Mouse (Mus musculus): ENCODE measurements at regions not wholly inside any gene's neighbourhood (a gene's known extent, or its start where the extent isn't known, plus 50 kb on each side); places are given as distances from the start of the nearest gene placed in this dataset.

- Histone ChIP-seq H3K4me3 (ENCODE audit: control insufficient read depth, low read depth, low read length) (no peak overlapping the region), H3K27ac (ENCODE audit: control insufficient read depth, insufficient read depth, low read depth, low read length) (no peak overlapping the region), H3K36me3 (ENCODE audit: control insufficient read depth, insufficient read depth, low read length) (no peaks in the 10 kb centered on the region), H3K4me1 (ENCODE audit: control insufficient read depth, insufficient read depth, low read length) (no peaks in the 10 kb centered on the region), H3K27me3 (ENCODE audit: control insufficient read depth, insufficient read depth, low read length) (no peaks in the 10 kb centered on the region)
- TF ChIP-seq POLR2A (IDR thresholded peaks at IDR 0.05; ENCODE audit: control insufficient read depth, low read depth, low read length) (no peak), CTCF (IDR thresholded peaks at IDR 0.05; ENCODE audit: control insufficient read depth, insufficient read depth, insufficient replicate concordance, low read depth, low read length) (no peak)
These were observed 169.2 kb upstream of the Noct start for GRCm38 (mm10) chr3:51055004-51055403.

- H3K4me3 ChIP-seq (ENCODE audit: control insufficient read depth, low read depth, low read length), result no peak overlapping the region
- H3K27ac ChIP-seq (ENCODE audit: control insufficient read depth, insufficient read depth, low read depth, low read length), result no peak overlapping the region
- TF ChIP-seq POLR2A (IDR thresholded peaks at IDR 0.05; ENCODE audit: control insufficient read depth, low read depth, low read length) (no peak), CTCF (IDR thresholded peaks at IDR 0.05; ENCODE audit: control insufficient read depth, insufficient read depth, insufficient replicate concordance, low read depth, low read length) (no peak)
- no peaks in the 10 kb centered on the region for H3K4me1 ChIP-seq (ENCODE audit: control insufficient read depth, insufficient read depth, low read length)
- H3K36me3 ChIP-seq (ENCODE audit: control insufficient read depth, insufficient read depth, low read length), result no peaks in the 10 kb centered on the region
- no peaks in the 10 kb centered on the region for H3K27me3 ChIP-seq (ENCODE audit: control insufficient read depth, insufficient read depth, low read length)
These were observed 160.0 kb upstream of the Noct start for GRCm38 (mm10) chr3:51064201-51064600.

GRCm38 (mm10) chr3:51066373-51066772, 157.9 kb upstream of the Noct start:
- Histone ChIP-seq H3K4me1 (ENCODE audit: control insufficient read depth, insufficient read depth, low read length) (no peaks in the 10 kb centered on the region), H3K27ac (ENCODE audit: control insufficient read depth, insufficient read depth, low read depth, low read length) (no peak overlapping the region), H3K4me3 (ENCODE audit: control insufficient read depth, low read depth, low read length) (no peak overlapping the region), H3K27me3 (ENCODE audit: control insufficient read depth, insufficient read depth, low read length) (no peaks in the 10 kb centered on the region), H3K36me3 (ENCODE audit: control insufficient read depth, insufficient read depth, low read length) (no peaks in the 10 kb centered on the region)
- TF ChIP-seq CTCF (IDR thresholded peaks at IDR 0.05; ENCODE audit: control insufficient read depth, insufficient read depth, insufficient replicate concordance, low read depth, low read length) (no peak), POLR2A (IDR thresholded peaks at IDR 0.05; ENCODE audit: control insufficient read depth, low read depth, low read length) (no peak)

GRCm38 (mm10) chr3:51072417-51072816, 151.8 kb upstream of the Noct start:
- H3K4me1 ChIP-seq (ENCODE audit: control insufficient read depth, insufficient read depth, low read length), result no peaks in the 10 kb centered on the region
- H3K36me3 ChIP-seq (ENCODE audit: control insufficient read depth, insufficient read depth, low read length), result no peaks in the 10 kb centered on the region
- no peak for TF ChIP-seq POLR2A (IDR thresholded peaks at IDR 0.05; ENCODE audit: control insufficient read depth, low read depth, low read length)
- no peak for TF ChIP-seq CTCF (IDR thresholded peaks at IDR 0.05; ENCODE audit: control insufficient read depth, insufficient read depth, insufficient replicate concordance, low read depth, low read length)
- H3K27ac ChIP-seq (ENCODE audit: control insufficient read depth, insufficient read depth, low read depth, low read length), result no peak overlapping the region
- no peak overlapping the region for H3K4me3 ChIP-seq (ENCODE audit: control insufficient read depth, low read depth, low read length)
- no peaks in the 10 kb centered on the region for H3K27me3 ChIP-seq (ENCODE audit: control insufficient read depth, insufficient read depth, low read length)

GRCm38 (mm10) chr3:51073003-51073679, 151.1 kb upstream of the Noct start:
- TF ChIP-seq CTCF (IDR thresholded peaks at IDR 0.05; ENCODE audit: control insufficient read depth, insufficient read depth, insufficient replicate concordance, low read depth, low read length), result no peak
- TF ChIP-seq POLR2A (IDR thresholded peaks at IDR 0.05; ENCODE audit: control insufficient read depth, low read depth, low read length), result no peak
- Histone ChIP-seq H3K27ac (ENCODE audit: control insufficient read depth, insufficient read depth, low read depth, low read length) (no peak overlapping the region), H3K4me1 (ENCODE audit: control insufficient read depth, insufficient read depth, low read length) (no peaks in the 10 kb centered on the region), H3K27me3 (ENCODE audit: control insufficient read depth, insufficient read depth, low read length) (no peaks in the 10 kb centered on the region), H3K36me3 (ENCODE audit: control insufficient read depth, insufficient read depth, low read length) (no peaks in the 10 kb centered on the region), H3K4me3 (ENCODE audit: control insufficient read depth, low read depth, low read length) (no peak overlapping the region)

- H3K4me1 ChIP-seq (ENCODE audit: control insufficient read depth, insufficient read depth, low read length), result no peaks in the 10 kb centered on the region
- H3K27ac ChIP-seq (ENCODE audit: control insufficient read depth, insufficient read depth, low read depth, low read length), result no peak overlapping the region
- TF ChIP-seq CTCF (IDR thresholded peaks at IDR 0.05; ENCODE audit: control insufficient read depth, insufficient read depth, insufficient replicate concordance, low read depth, low read length) (no peak), POLR2A (IDR thresholded peaks at IDR 0.05; ENCODE audit: control insufficient read depth, low read depth, low read length) (no peak)
- H3K4me3 ChIP-seq (ENCODE audit: control insufficient read depth, low read depth, low read length), result no peak overlapping the region
- no peaks in the 10 kb centered on the region for H3K27me3 ChIP-seq (ENCODE audit: control insufficient read depth, insufficient read depth, low read length)
- no peaks in the 10 kb centered on the region for H3K36me3 ChIP-seq (ENCODE audit: control insufficient read depth, insufficient read depth, low read length)
These were observed 150.4 kb upstream of the Noct start for GRCm38 (mm10) chr3:51073743-51074319.

- Histone ChIP-seq H3K27ac (ENCODE audit: control insufficient read depth, insufficient read depth, low read depth, low read length) (no peak overlapping the region), H3K27me3 (ENCODE audit: control insufficient read depth, insufficient read depth, low read length) (no peaks in the 10 kb centered on the region), H3K4me3 (ENCODE audit: control insufficient read depth, low read depth, low read length) (no peak overlapping the region), H3K4me1 (ENCODE audit: control insufficient read depth, insufficient read depth, low read length) (no peaks in the 10 kb centered on the region), H3K36me3 (ENCODE audit: control insufficient read depth, insufficient read depth, low read length) (no peaks in the 10 kb centered on the region)
- no peak for TF ChIP-seq POLR2A (IDR thresholded peaks at IDR 0.05; ENCODE audit: control insufficient read depth, low read depth, low read length)
- TF ChIP-seq CTCF (IDR thresholded peaks at IDR 0.05; ENCODE audit: control insufficient read depth, insufficient read depth, insufficient replicate concordance, low read depth, low read length), result no peak
These were observed 148.9 kb upstream of the Noct start for GRCm38 (mm10) chr3:51075219-51075920.

All from testis, adult 2 months (tissue).